Mouse (Mus musculus) neutrophil, adult 5-6 weeks (primary cell): ENCODE results near the gene Atad1. TPM values are rescaled to one million over a fixed set of nuclear protein-coding genes. Genes with fewer than 3 reads are reported as not detected.

Experiments
- ATAC-seq: fragments of 151-379, 151-347 bp; 2 replicates; pipeline ENCODE4 v1.8.0; 2017; ENCODE audit warnings: mild to moderate bottlenecking, moderate TSS enrichment; ENCODE audit not compliant: insufficient number of reproducible peaks, poor library complexity, low FRiP score, severe bottlenecking; ENCODE audit errors: extremely low read depth
- total RNA-seq: library from RNA; stranded (forward); fragments of 200-1000 nt; gene quantifications from 2 replicates; pipeline ENCODE4 v1.2.3, GENCODE M21; 2017

The Atad1 gene
- total RNA-seq, 1 experiment from 2014 or later = 49.7 TPM

DNA sequence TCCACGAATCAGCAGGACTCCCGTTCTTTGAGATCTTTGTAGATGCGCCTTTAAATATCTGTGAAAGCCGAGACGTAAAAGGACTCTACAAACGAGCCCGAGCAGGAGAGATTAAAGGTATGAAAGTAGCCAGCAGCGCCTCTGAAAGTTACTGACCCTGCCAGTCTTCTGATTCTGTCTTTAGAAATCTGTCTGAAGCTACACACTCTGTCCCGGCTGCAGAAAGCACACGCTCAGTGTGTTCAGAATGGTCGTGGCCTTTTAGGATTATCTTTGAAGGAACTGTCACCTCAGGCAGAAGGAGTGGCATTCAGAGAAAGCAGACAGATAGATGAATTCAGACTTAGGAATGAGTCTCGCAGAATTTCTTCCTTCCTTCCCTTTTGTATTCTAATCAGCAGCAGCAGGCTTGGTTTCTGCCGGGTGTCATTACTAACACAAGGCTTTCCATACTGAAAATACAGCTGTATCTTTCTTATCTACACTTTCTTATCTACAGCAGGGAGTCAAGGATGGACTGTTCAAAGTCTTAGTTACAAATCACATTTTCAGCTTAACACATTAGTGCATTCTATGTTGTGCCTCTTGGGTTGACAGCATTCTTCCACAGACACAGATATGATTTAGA lies 101.2 kb downstream of the Atad1 start:
- no peak for ATAC-seq

DNA sequence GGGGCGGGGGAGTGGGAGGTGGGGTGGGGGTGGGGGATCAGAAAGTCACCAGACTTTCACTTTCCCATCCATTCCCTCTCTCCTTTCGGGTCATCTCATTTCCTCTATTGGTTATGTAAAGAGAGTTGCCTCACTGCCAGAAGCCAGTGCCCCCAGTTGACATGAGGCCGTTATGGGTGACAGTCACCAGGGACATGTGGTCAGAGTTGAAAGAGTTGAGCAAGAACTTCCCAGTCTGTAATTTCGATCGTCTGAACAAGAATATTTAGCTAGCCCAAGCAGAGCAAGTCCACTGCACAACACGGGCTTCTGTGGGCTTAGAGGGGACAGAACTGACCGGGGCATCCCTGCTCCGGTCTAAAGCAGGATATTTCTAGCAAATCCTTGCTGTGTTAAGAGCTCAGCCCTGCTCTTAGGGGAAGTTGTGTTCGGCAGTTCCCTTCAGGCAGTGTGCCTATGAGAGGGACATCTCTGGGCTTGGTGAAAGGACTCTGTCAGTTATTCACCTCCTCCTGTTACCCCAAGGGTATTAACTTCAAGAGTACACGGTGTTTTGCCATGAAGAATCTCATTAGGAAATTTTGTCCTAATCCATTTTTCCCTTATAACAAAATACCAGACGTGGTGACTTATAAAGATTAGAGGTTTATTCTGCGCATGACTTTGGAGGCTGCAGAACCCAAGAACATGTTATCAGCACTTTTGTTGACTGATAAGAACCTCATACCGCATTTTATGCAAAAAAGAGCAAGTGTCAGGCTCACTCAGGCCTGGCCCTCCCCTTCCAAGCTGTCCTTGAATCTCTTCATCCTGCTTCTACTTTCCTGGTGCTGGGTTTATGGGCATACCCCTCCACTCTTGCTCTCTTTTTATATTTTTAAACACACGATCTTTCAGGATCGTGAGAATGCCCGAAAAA lies 102.0 kb downstream of the Atad1 start:
- ATAC-seq = peak; percentile 56

DNA sequence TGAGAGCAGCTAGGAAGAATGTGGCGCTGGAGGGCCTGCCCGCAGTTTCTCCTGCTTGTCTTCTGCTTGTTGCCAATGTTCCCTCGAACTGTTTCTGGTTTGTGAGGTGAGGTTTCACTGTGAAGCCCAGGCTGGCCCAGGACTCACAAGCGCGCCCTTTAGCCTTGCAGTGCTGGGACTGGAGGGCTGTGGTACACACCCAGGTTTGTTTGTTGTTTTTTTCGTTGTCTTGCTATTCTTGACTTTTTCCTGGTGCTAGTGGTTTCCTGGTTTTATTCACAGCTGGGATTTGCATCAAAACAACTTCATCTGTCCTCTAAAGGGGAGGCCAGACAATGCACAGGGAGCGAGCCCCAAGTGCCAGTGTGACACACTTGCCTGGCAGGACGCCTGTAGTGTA lies 104.7 kb downstream of the Atad1 start:
- ATAC-seq = no peak

DNA sequence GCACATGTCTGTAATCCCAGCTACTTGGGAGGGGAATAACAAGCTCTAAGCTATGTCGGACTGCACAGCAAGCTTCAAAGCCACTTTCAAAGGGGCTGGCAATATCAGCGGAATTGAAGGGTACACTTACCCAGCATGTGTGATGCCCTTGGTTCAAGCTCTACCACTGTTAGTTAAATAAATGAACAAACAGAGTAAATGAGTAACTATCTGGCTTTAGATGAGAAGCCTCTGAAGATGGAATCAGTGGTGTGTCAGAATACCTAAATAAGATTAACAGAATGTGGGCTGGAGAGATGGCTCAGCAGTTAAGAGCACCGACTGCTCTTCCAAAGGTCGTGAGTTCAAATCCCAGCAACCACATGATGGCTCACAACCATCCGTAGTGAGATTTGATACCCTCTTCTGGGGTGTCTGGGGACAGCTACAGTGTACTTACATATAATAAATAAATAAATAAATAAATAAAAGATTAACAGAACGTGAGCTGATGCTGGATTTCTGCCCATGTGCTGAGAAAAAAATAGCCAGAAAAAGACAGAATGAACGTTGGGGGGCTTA lies 110.9 kb downstream of the Atad1 start:
- ATAC-seq = no peak

DNA sequence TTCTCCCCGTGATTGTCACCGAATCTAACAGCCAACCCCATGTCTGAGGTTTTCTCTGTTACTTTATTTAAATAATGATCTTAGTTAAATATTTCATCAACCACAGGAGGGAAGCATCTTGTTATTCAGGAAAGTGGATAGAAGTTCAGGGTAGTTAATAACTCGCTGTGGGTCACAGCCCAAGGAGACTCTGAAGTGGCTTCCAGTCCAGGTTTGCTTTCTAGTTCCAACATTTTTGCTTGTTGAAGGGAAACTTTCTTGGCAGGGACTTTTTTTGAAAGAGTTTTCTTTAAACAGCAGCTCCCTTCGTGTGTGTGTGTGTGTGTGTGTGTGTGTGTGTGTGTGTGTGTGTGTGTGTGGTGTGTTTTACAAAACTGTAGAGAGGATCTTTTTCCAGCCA lies 112.0 kb downstream of the Atad1 start:
- ATAC-seq = no peak

DNA sequence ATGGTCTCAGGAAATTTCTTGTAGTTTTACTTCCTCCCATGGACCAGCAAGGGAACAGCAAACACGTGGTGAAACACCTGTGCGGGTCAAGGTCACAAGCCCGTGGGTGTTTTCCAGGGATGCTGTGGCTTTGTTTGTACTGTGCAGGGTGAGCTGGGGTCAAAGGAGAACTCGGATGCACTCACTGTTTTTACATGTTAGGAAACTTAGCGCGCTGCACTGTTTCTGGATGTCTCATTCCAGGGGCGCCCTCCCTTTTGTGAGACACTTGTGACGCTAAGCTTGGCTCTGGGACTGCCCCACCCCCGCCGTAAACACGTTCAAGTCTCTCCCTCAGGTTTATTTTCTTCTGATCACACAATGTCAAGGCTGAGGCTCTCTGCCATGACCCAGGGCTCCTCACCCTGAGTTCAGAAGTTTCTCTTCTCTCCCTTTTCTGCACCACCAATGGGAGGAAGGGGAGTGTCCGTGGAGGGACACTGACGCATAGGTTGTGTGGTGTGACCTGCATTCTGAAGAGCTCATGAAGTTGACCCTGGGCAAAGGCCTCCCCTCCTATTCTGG lies 112.7 kb downstream of the Atad1 start:
- ATAC-seq = no peak

DNA sequence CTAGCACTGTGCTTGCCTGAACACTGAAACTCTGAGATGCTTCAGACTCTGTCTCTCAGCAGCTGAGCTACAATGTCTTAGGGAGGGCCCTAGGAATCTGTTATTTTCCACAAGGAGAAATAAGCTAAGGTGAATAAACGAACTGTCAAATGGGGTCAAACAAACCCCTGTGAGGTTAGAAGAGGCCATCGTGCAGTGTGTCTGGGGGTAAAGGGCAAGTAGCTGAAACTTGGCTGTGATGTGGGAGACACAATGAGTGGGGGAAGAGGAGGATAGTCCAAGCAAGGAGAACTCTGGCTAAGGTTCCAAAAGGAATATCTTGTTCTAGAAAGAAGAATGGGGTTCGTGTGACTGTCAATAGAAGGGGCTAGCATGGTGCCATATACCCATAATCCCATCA lies 117.4 kb downstream of the Atad1 start:
- ATAC-seq = no peak

Other genes starting within 250 kb of the Atad1 start
- 0.74 and 1.0 TPM in 2 replicates for gene Papss2, start 144.0 kb downstream of the Atad1 start, total RNA-seq
- gene Pten, start 17.7 kb upstream of the Atad1 start, total RNA-seq = 335 and 338 TPM in 2 replicates